Mouse (Mus musculus) CH12.LX (cell line): ENCODE measurements around the gene Ncln. TPM values are rescaled to one million over a fixed set of nuclear protein-coding genes. Genes with fewer than 3 reads are reported as not detected.
A peak's percentile ranks its signal among the peaks of the same experiment; 100 is the strongest.

Source experiments
- DNase-seq: peaks from one replicate; pipeline ENCODE4 v3.0.0-alpha.2; 2013; ENCODE audit errors: extremely low read depth
- H3K27ac ChIP-seq: 2 replicates; pipeline ENCODE4 v1.5.1; 2012; ENCODE audit warnings: low read depth, mild to moderate bottlenecking, control low read depth, moderate library complexity; ENCODE audit not compliant: insufficient read depth
- H3K27me3 ChIP-seq: replicated peaks from 2 replicates; pipeline ENCODE3; 2012; ENCODE audit warnings: inconsistent platforms
- H3K36me3 ChIP-seq, 2 experiments: replicated peaks in 1 of 2; 2 replicates each; pipeline versions ENCODE3 to v1.6.1; 2012; ENCODE audit warnings: inconsistent platforms in 1 of 2, low read length in 1 of 2, mild to moderate bottlenecking in 1 of 2, mixed read lengths in 1 of 2, moderate library complexity in 1 of 2; ENCODE audit not compliant: control insufficient read depth in 1 of 2, insufficient read depth in 1 of 2
- H3K4me1 ChIP-seq, 2 experiments: 2 replicates each; pipeline ENCODE4 v1.6.1; 2012; ENCODE audit warnings: inconsistent platforms in 1 of 2, moderate library complexity in 1 of 2; ENCODE audit not compliant: insufficient read depth in 2 of 2, control insufficient read depth in 1 of 2
- H3K4me2 ChIP-seq: 2 replicates; pipeline ENCODE4 v1.6.1; 2012; ENCODE audit warnings: low read depth, mild to moderate bottlenecking, control low read depth; ENCODE audit not compliant: poor library complexity, insufficient read depth, severe bottlenecking
- H3K4me3 ChIP-seq, 3 experiments: fragments of 150-350 bp in 1 of 3; sonication (generic) in 1 of 3; replicated peaks in 1 of 3; 2 replicates each; pipeline versions ENCODE3 to v1.5.1; 2011 to 2012; ENCODE audit warnings: low read depth in 2 of 3, low read length in 2 of 3, mild to moderate bottlenecking in 2 of 3, moderate library complexity in 2 of 3, control low read depth in 1 of 3, improper control_type of control experiment in 1 of 3, inconsistent platforms in 1 of 3, mixed read lengths in 1 of 3; ENCODE audit not compliant: poor library complexity in 1 of 3
- H3K79me2 ChIP-seq: replicated peaks from 2 replicates; pipeline ENCODE4 v1.6.1; 2012; ENCODE audit warnings: mild to moderate bottlenecking, moderate library complexity; ENCODE audit not compliant: control insufficient read depth, poor library complexity, insufficient read depth, severe bottlenecking; ENCODE audit errors: extremely low read depth
- H3K9ac ChIP-seq: 2 replicates; pipeline ENCODE4 v1.6.1; 2012; ENCODE audit warnings: low read depth, mild to moderate bottlenecking, control low read depth, moderate library complexity; ENCODE audit not compliant: insufficient read depth
- H3K9me3 ChIP-seq: replicated peaks from 2 replicates; pipeline ENCODE3; 2012; ENCODE audit warnings: low read length, inconsistent platforms, mixed read lengths
- CHD1 ChIP-seq: IDR thresholded peaks from 2 replicates; pipeline ENCODE4 v1.6.1; 2012; ENCODE audit warnings: low read depth, low read length, improper control_type of control experiment, inconsistent platforms
- CTCF ChIP-seq, 2 experiments: IDR thresholded peaks in 1 of 2; conservative IDR thresholded peaks in 1 of 2; 2 replicates each; pipeline ENCODE4 v1.5.1; 2011 to 2012; ENCODE audit warnings: low read depth in 2 of 2, low read length in 2 of 2, improper control_type of control experiment in 1 of 2, inconsistent platforms in 1 of 2, mild to moderate bottlenecking in 1 of 2, moderate library complexity in 1 of 2
- ELF1 ChIP-seq: IDR thresholded peaks from 2 replicates; pipeline ENCODE4 v1.6.1; 2014; ENCODE audit warnings: low read depth, mild to moderate bottlenecking, inconsistent platforms, low read length, improper control_type of control experiment
- ETS1 ChIP-seq: conservative IDR thresholded peaks from 2 replicates; pipeline ENCODE4 v1.6.1; 2012; ENCODE audit warnings: low read depth, mild to moderate bottlenecking, inconsistent platforms, low read length, improper control_type of control experiment, moderate library complexity
- KAT2A ChIP-seq: IDR thresholded peaks from 2 replicates; pipeline ENCODE4 v1.6.1; 2012; ENCODE audit warnings: low read length, improper control_type of control experiment, inconsistent platforms; ENCODE audit not compliant: insufficient replicate concordance
- MAFK ChIP-seq: IDR thresholded peaks from 2 replicates; pipeline ENCODE4 v1.6.1; 2011; ENCODE audit warnings: low read length, improper control_type of control experiment; ENCODE audit not compliant: insufficient replicate concordance
- MEF2A ChIP-seq: IDR thresholded peaks from 2 replicates; pipeline ENCODE4 v1.6.1; 2014; ENCODE audit warnings: low read depth, mild to moderate bottlenecking, inconsistent platforms, low read length, improper control_type of control experiment, borderline replicate concordance
- MXI1 ChIP-seq: IDR thresholded peaks from 2 replicates; pipeline ENCODE4 v1.6.1; 2011; ENCODE audit warnings: mild to moderate bottlenecking, low read depth, low read length, improper control_type of control experiment
- MYC ChIP-seq: IDR thresholded peaks from 2 replicates; pipeline ENCODE4 v1.6.1; 2011; ENCODE audit warnings: low read depth, mild to moderate bottlenecking, improper control_type of control experiment, low read length
- SIN3A ChIP-seq: IDR thresholded peaks from 2 replicates; pipeline ENCODE4 v1.6.1; 2012; ENCODE audit warnings: low read length, improper control_type of control experiment, inconsistent platforms
- UBTF ChIP-seq: IDR thresholded peaks from 2 replicates; pipeline ENCODE4 v1.6.1; 2012; ENCODE audit warnings: low read depth, mild to moderate bottlenecking, inconsistent platforms, low read length, improper control_type of control experiment, moderate library complexity
- ZC3H11A ChIP-seq: IDR thresholded peaks from 2 replicates; pipeline ENCODE4 v1.6.1; 2012; ENCODE audit warnings: low read depth, mild to moderate bottlenecking, inconsistent platforms, low read length, improper control_type of control experiment
- dilution Hi-C: fragments of 300-500 bp; cut with MboI; formaldehyde crosslinking; loops from 2 replicates; pipeline ENCODE4 v1.14.3; 2020; ENCODE audit warnings: low sequenced_read_pairs; ENCODE audit not compliant: extremely low pct_unique_long_range_greater_than_20kb, extremely low pct_ligation_motif_present
- in situ Hi-C: fragments of 300-500 bp; cut with MboI; formaldehyde crosslinking; loops from 3 replicates; pipeline ENCODE4 v1.14.3; 2019; ENCODE audit warnings: low sequenced_read_pairs, low pct_ligation_motif_present, low pct_unique_long_range_greater_than_20kb, mixed read lengths
- polyA plus RNA-seq: library from polyadenylated mRNA; unstranded; fragments of >175 nt; gene quantifications from 2 replicates; pipeline ENCODE4 v1.2.1, GENCODE M21; 2012; ENCODE audit warnings: low read depth; ENCODE audit not compliant: insufficient read length
- total RNA-seq, 2 experiments: library from RNA; depleted of rRNA; stranded (reverse); fragments of 300-350 nt in 1 of 2; fragments of >200 nt in 1 of 2; gene quantifications; 2 replicates each; pipeline ENCODE4 v1.2.3; 2012 to 2014

The Ncln gene
- total and polyA plus RNA-seq, 3 experiments: 41.5 to 99.5 (median 89.5) TPM

GRCm38 (mm10) chr10:81497401-81498270 is 1.4 kb upstream of the Ncln start:
- TF ChIP-seq KAT2A (no peak), MXI1 (0 out of 2 replicates have a peak, but pooled peaks have one; percentile 54), MEF2A (no peak)
- Histone ChIP-seq H3K4me1 (peaks cover 23 to 44% of the 10 kb centered on the region in 2 experiments), H3K27ac (no peak overlapping the region), H3K36me3 (peaks cover 9 to 21% of the 10 kb centered on the region in 2 experiments), H3K27me3 (peaks cover 2% of the 10 kb centered on the region), H3K4me2 (peak overlapping the region; percentile 62), H3K79me2 (peaks cover 25% of the 10 kb centered on the region), H3K9ac (peak overlapping the region; percentile 57; the same call in 1 of the 2 replicates), H3K9me3 (no peaks in the 10 kb centered on the region), H3K4me3 (peak overlapping the region in 2 of 3 experiments; percentile 33 to 89)
- DNase-seq: no peak
- in situ Hi-C loops (loop anchor here (5.0 to 10.0 kb wide), 2 partner anchors 35 to 107 kb away; partner anchors contain the start of genes BC025920 and Tle6), dilution Hi-C loops (no loop called here)

- Histone ChIP-seq H3K79me2 (peaks cover 25% of the 10 kb centered on the region), H3K9ac (peak overlapping the region; percentile 57), H3K9me3 (no peaks in the 10 kb centered on the region), H3K4me3 (peak overlapping the region in 2 of 3 experiments; percentile 85 to 89), H3K27ac (no peak overlapping the region), H3K4me2 (peak overlapping the region; percentile 62), H3K4me1 (peaks cover 23 to 44% of the 10 kb centered on the region in 2 experiments), H3K36me3 (peaks cover 14 to 27% of the 10 kb centered on the region in 2 experiments), H3K27me3 (peaks cover 2% of the 10 kb centered on the region)
- in situ Hi-C loops: loop anchor here (5.0 to 10.0 kb wide), 2 partner anchors 35 to 108 kb away; partner anchors contain the start of genes BC025920 and Tle6
- no peak for TF ChIP-seq UBTF
- 0 out of 2 replicates have a peak, but pooled peaks have one; percentile 66 for TF ChIP-seq CHD1
- TF ChIP-seq ETS1: peak; percentile 32; the same call in 1 of the 2 replicates
- TF ChIP-seq ZC3H11A: no peak
- no peak for TF ChIP-seq MYC
- TF ChIP-seq CTCF (conservative IDR thresholded peaks at IDR 0.05 in 1 of 2, IDR thresholded peaks at IDR 0.05 in 1 of 2; ENCODE audit: low read depth in 2 of 2, low read length in 2 of 2): no peak
- no peak for TF ChIP-seq MAFK
- no peak for TF ChIP-seq SIN3A
- no peak for TF ChIP-seq ELF1
- no peak for DNase-seq
- dilution Hi-C loops: no loop called here
These were observed 777 bp upstream of the Ncln start for GRCm38 (mm10) chr10:81496969-81497368.
